Mouse (Mus musculus) MEL (cell line): ENCODE data around the gene Ano8.

ENCODE experiments used
- CHD1 ChIP-seq: IDR thresholded peaks from 2 replicates; pipeline ENCODE4 v1.6.1; 2012; ENCODE audit warnings: low read depth, mild to moderate bottlenecking, inconsistent platforms, low read length, improper control_type of control experiment
- CTCF ChIP-seq, 3 experiments: IDR thresholded peaks in 2 of 3; conservative IDR thresholded peaks in 1 of 3; 2 replicates each; pipeline ENCODE4 v1.5.1; 2011 to 2012; ENCODE audit warnings: low read length in 3 of 3, low read depth in 2 of 3, mild to moderate bottlenecking in 2 of 3, improper control_type of control experiment in 1 of 3, inconsistent platforms in 1 of 3, mixed read lengths in 1 of 3, moderate library complexity in 1 of 3; ENCODE audit not compliant: control insufficient read depth in 1 of 3, insufficient read depth in 1 of 3, poor library complexity in 1 of 3, severe bottlenecking in 1 of 3
- GABPA ChIP-seq: IDR thresholded peaks from 2 replicates; pipeline ENCODE4 v1.6.1; 2012; ENCODE audit warnings: low read depth, mild to moderate bottlenecking, inconsistent platforms, low read length, improper control_type of control experiment, moderate library complexity
- GATA1 ChIP-seq: IDR thresholded peaks from 2 replicates; pipeline ENCODE4 v1.6.1; 2011; ENCODE audit warnings: low read depth, low read length, improper control_type of control experiment
- HCFC1 ChIP-seq: IDR thresholded peaks from 2 replicates; pipeline ENCODE4 v1.6.1; 2012; ENCODE audit warnings: low read depth, mild to moderate bottlenecking, inconsistent platforms, low read length, improper control_type of control experiment, moderate library complexity
- MAZ ChIP-seq: IDR thresholded peaks from 2 replicates; pipeline ENCODE4 v1.6.1; 2012; ENCODE audit warnings: low read depth, mild to moderate bottlenecking, inconsistent platforms, low read length, improper control_type of control experiment
- POLR2A ChIP-seq, 2 experiments: IDR thresholded peaks; 2 replicates each; pipeline ENCODE4 v1.6.1; 2011 to 2012; ENCODE audit warnings: low read length in 2 of 2, mild to moderate bottlenecking in 2 of 2, control low read depth in 1 of 2, improper control_type of control experiment in 1 of 2, low read depth in 1 of 2, moderate library complexity in 1 of 2; ENCODE audit not compliant: control insufficient read depth in 1 of 2, insufficient read depth in 1 of 2, poor library complexity in 1 of 2
- SIN3A ChIP-seq: IDR thresholded peaks from 2 replicates; pipeline ENCODE4 v1.6.1; 2012; ENCODE audit warnings: low read length, improper control_type of control experiment, inconsistent platforms
- SMC3 ChIP-seq: IDR thresholded peaks from 2 replicates; pipeline ENCODE4 v1.6.1; 2011; ENCODE audit warnings: low read depth, low read length, improper control_type of control experiment
- TBP ChIP-seq: IDR thresholded peaks from 2 replicates; pipeline ENCODE4 v1.8.0; 2011; ENCODE audit warnings: low read depth, low read length, improper control_type of control experiment
- TCF12 ChIP-seq: IDR thresholded peaks from 2 replicates; pipeline ENCODE4 v1.6.1; 2014; ENCODE audit warnings: low read depth, mild to moderate bottlenecking, inconsistent platforms, low read length, improper control_type of control experiment, moderate library complexity
- USF1 ChIP-seq: IDR thresholded peaks from 2 replicates; pipeline ENCODE4 v1.6.1; 2014; ENCODE audit warnings: low read depth, mild to moderate bottlenecking, inconsistent platforms, low read length, improper control_type of control experiment, moderate library complexity
- ZC3H11A ChIP-seq: IDR thresholded peaks from 2 replicates; pipeline ENCODE4 v1.6.1; 2012; ENCODE audit warnings: low read depth, mild to moderate bottlenecking, inconsistent platforms, low read length, improper control_type of control experiment
- ZKSCAN1 ChIP-seq: IDR thresholded peaks from 2 replicates; pipeline ENCODE4 v1.6.1; 2012; ENCODE audit warnings: low read depth, mild to moderate bottlenecking, inconsistent platforms, low read length, improper control_type of control experiment, moderate library complexity

GRCm38 (mm10) chr8:71516786-71517185 lies 31.0 kb upstream of the Ano8 start:
- TF ChIP-seq POLR2A (IDR thresholded peaks at IDR 0.05; ENCODE audit: control insufficient read depth in 1 of 2, insufficient read depth in 1 of 2, low read depth in 1 of 2, low read length in 2 of 2, poor library complexity in 1 of 2) (no peak), CHD1 (no peak), TCF12 (no peak), CTCF (IDR thresholded peaks at IDR 0.05 in 2 of 3, conservative IDR thresholded peaks at IDR 0.05 in 1 of 3; ENCODE audit: control insufficient read depth in 1 of 3, insufficient read depth in 1 of 3, low read depth in 2 of 3, low read length in 3 of 3, poor library complexity in 1 of 3, severe bottlenecking in 1 of 3) (no peak), SMC3 (no peak), HCFC1 (no peak), TBP (no peak), ZC3H11A (no peak), GATA1 (no peak), USF1 (no peak), SIN3A (no peak), MAZ (no peak), GABPA (no peak), ZKSCAN1 (no peak)
